Mouse (Mus musculus) common myeloid progenitor, adult 5-6 weeks (primary cell): ENCODE results near the gene Fermt3. TPM values are rescaled to one million over a fixed set of nuclear protein-coding genes. Genes with fewer than 3 reads are reported as not detected.

Experiments
- ATAC-seq: replicated peaks from 2 replicates; pipeline ENCODE4 v1.8.0; 2016; ENCODE audit warnings: low read depth, mild to moderate bottlenecking, moderate TSS enrichment, inconsistent platforms; ENCODE audit not compliant: poor library complexity, severe bottlenecking
- total RNA-seq: library from RNA; stranded (forward); fragments of 200-1000, 187-1606 nt; gene quantifications from 2 replicates; pipeline ENCODE4 v1.2.3, GENCODE M21; 2017

Fermt3 gene
- total RNA-seq, 1 experiment from 2014 or later = 234 TPM

DNA sequence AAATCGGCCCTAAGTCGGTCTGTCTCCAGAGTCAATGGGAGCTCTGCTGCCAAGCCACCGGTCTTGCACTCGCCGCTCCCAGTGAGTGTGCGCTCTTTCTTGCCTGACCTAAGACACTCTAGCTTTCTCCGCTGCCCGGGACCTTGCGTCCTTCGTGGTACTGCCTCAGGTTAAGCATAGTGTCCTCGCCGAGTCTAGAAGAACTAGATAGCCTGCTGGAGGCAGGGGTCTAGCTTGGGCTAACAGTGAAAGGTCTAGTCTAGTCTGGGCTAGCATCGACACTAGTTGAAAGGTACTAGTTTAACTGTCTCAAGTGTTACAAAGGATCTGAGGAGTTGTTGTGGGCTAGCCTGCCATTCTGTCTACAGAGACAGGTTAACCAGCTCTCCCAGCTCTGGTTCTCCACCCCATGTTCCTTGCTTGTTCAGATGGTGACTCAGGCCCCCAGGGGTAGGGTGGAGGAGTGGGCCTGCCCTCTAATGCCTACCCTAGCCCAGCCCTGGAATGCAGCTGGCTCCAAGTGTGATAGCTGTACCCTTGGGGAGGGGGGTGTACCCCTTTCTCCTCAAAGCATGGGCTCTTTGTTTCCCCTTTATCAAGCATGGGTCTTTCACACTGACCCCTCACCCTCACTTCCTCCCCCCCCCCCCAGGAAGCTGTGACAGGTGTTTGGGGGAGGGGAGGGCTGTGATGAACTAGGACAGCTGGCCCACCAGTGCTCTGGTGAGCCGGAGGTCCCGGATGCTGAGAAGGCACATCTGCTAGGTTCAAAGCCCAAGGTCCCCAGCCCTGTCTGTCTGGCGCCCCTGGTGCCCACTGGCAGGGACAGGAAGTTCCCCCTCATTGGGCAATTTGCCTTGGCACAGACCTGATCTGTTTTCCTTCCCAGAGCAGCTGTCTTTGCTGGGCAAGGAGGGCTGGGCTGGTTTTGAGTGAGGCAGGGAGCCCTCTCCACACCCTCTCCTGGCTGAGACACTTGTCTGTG is 43.4 kb downstream of the Fermt3 start, which contains the start of gene Plcb3:
Plcb3 (minus strand) TSS at position 934 of the 985 bp plus-strand sequence.
- ATAC-seq = peak; percentile 16

DNA sequence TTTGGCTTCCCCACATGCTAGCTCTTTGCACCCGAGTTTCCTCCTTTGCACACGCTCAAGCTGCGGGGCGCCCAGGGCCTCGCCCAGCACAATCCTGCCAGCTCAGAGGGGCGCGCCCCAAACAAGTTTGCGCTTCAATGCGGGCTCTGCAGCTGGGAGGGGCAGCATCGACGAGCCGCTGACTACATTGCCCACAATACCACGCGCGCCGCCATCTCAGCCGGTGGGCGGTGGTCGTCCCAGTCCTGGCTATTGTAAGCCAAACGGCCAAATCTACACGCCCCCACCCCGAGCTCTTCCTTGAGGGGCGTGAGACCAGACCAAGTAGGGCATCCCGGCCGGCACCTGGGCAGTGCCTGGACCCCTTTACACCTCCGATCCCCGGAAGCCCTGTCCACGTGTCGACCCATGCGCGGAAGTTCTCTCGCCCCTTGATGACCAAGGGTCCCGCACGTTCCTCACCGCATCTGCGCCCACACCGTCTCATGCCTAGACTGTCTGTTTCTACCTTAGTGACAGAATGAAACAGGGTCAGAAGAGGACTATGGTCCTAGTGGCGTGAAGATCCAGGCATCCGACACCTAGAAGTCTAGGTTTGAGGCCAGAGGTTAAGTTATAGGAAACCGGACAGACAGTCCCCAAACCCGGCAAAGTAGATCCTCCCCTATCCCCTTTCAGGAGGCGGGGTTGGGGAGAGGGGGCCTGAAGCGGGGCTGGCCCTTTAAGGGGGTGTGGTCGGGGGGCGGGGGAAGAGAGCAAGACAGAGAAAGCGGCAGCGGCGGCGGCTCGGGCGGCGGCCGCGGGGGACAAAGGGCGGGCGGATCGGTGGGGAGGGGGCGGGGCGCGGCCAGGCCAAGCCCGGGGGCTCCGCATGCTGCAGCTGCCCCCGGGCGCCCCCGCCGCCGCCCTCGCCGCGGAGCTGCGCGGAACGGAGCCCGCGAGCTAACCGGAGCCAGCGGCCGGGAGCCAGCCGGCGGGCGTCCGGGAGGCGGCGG is 44.8 kb downstream of the Fermt3 start, which contains the start of gene Ppp1r14b:
Ppp1r14b (plus strand) TSS at position 758 of the 995 bp plus-strand sequence.
- peak; percentile 69 for ATAC-seq

DNA sequence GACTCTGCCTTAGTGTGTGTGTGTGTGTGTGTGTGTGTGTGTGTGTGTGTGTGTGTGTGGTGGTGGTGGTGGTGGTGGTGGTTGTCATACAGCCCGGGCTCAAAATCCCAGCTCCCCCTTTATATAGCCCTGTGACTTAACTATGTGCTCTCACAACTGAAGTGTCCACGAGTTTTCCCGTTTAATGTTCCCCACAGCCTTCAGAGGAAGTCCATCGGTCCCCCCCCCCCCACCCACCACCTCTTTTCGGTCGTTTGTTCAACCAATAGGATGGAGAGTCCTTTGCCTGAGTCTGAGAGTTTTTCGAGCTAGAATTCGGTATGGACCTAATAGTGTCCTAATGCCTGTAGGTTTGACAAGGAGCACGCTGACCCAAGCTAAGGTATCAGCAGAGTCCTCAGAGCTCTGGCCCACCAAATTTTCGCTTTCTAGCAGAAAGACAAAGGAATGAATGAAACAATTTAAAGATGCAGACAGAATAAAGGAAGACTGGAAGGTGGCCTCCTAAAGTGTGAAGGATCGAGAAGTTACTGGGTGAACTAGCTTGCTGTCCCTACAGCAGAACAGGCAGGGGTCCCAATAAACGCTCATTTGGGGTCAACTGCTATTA is 45.6 kb downstream of the Fermt3 start:
- no peak for ATAC-seq

DNA sequence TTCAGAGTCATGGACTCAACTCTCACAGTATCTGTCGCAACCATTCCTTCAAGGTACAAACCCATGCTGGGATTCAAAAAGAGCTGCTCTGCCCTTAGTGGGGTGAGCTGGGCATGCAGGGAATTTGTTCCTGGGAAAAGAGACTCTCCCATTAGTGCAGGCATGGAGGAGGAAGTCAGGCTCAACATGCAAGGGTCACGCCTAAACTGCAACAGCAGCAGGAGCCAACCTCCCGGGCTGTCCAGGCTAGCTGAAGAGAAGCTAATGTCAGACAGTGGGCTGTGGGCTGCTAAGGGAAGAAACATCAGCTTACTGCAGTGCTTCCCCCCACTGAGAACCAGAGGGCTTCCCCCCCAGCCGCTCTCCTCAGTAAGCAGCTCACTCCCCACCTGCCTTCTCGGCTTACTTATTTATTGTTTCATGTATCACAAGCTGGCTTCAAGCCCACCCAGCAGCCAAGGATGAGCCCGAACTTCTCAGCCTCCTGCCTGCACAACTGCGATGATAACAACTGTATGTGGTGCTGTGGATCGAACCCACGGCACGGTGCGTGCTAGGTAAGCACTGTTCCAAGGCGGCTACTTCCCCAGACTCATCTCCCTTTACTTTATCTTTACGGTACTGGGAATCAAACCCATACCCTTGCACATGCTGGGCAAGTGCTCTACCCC is 46.9 kb downstream of the Fermt3 start:
- ATAC-seq = no peak

DNA sequence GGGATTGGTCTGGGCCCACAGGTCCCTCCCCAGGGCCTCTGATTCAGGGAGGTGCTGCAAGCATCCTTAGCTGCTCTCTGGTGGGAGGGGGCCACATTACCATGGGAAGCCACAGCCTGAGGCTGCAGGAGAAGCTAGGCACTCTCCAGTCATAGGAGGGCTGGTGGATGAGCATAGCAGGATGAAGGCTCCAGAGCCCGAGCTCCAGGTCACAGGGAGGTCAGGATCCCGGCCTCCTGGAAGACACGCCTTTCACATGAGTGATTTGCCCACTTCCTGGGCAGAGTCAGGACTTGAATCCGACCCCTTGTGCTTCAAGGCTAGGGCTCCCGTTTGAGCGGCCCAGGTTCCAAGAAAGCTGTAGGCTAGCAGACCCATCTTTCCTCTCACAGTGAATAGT is 47.6 kb downstream of the Fermt3 start:
- no peak for ATAC-seq

DNA sequence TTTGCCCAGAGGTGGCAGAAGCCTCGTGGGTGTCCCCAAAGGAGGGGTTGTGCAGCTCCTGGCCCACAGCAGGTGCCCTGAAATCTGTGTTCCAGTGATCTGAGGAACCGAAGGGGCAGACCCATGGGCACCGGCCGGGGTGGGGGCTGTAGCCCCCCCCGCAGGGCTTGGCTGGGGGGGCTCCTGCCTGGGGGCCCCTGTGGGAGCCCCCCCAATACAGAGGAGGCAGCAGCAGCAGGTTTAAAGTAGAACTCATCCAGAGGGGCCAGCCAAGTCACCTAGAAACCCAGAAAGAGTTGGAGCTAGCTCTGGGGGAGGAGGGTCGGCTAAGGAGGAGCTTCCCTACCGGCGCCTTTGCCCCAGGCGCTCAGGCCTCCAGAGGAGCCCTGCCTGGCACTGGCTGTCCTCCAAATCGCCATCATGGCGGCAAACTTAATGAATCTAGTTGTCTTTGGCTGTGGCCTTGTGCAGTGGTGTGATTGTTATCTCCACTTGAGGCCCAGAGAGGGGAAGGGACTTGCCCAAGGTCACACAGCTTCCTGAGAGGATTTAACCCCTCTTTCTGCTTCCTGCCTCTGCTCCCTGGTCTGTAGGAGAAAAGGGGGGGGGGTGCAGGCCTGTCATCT is 48.7 kb downstream of the Fermt3 start:
- no peak for ATAC-seq

DNA sequence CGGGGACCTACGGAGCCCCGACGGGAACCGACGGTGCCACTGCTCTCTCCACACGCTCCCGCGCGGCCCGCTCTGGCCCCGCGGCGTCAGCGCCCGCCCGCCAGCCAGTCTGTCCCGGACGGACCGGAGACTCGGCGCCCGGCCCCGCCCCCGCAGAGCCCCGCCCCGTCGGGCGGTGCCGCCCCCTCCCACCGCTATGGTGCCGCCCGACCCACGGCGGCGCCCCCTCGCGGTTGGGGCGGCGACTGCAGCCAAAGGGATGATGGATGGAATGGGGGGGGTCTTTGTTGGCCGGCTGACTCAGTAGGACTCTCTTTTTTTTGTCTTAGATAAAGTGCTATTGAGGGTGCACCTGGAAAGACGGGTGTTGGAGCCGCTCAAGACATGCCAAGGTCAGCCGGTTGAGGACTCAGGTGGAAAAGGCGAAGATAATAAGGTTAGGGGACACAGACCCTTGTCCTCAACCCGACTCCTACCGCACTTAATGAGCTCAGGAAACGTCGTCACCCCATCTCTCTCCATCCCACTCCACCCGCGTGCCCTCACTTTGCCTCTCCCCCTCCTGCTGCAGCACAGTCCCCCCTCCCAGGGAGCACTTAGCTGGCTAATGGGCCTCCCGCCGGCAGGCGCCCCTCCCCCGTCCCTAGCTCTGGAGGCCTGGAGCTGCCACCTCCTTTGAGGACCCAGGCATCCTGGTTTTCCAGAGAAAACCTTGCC is 49.4 kb downstream of the Fermt3 start:
- peak; percentile 40; the same call in 1 of the 2 replicates for ATAC-seq

DNA sequence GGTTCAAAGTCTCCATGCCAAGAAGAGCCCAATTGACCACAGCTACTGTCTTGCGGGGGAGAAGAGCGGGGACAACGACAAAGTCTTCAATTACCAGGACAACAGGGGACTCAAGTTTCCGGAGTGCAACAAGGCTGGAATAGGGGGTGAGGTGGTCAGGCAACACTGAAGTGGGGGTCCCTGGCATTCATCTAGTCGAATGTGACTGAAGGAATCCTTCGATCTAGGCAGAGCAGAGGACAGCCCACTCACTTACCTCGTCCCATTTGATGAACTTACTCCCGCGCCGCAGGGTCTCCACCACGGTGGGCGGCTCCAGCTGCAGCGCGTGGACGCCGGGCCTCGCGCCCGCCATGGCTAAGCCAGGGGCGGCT is 50.0 kb downstream of the Fermt3 start:
- no peak for ATAC-seq

DNA sequence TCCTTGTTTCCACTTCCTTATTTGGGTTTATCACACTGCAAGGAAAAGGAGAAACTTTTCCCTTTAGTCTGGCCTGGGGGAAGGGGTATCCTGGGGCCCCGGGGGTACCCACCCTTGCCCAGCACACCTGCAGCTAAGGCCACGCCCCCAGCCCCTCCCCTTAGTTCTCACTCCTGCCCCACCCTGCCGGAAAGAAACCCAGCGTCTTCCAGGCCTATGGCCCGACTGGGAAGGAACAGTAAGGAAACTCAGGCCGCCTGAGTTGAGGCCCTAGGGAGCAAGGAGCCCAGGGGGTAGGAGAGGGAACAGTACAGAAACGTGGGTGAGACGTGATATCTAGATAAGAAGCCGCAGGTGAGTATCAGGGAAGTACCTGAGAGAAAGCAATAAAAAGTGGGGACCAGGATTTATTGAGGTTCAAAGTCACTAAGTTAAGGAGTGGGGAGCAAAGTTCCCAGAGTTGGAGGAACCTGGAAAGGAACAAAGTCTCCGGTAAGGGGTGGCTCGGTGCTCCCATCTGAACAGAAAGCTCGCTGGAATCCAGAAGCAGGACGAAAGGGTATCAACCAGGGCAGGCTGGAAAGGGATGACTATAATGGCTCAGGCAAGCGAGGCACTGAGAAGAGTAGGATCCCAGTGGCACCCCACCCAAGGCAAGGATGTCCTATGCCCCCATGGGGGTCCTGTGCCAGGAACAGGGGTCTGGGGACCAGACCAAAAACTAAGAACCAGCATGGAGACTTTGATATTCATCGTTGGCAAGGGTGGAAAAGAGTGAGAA is 50.6 kb downstream of the Fermt3 start:
- ATAC-seq = no peak

DNA sequence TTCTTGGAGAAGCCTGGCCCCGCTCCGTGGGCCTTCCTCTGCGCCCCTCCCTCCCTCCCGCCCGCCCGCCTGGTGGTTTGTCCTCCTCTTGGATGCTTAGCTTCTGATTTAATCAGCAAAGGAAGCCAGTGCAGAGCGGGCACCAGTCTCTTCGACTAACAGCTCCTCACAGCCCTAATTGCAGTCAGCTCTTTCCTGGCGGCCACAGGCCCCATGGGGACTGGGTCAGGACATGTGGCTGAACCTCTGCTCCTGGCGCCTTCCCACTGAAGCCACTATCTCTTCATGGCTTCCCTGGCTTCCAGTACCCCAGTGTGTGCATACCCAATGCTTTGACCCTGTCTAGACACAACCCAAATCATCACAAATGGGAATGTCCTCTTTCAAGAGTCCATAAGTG is 62.8 kb downstream of the Fermt3 start:
- no peak for ATAC-seq

DNA sequence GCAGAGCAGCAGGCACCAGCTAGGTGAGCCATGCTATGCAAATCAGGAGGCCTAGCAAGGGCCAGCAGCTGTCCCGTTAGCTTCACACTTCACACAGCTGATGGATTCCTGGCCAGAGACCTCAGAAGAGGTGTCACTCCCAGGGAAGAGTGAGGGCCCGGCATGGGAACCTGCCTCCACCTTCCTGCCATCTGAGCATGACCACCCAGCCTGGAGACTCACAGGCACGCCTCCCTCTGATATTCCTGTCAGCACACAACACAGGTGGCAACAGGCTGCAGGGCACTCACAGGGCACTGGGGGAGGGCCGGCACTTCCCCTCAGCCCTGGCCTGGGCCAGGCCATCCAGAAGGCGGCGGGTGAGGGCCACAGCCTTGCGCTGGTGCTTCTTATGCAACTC is 63.8 kb downstream of the Fermt3 start:
- no peak for ATAC-seq

DNA sequence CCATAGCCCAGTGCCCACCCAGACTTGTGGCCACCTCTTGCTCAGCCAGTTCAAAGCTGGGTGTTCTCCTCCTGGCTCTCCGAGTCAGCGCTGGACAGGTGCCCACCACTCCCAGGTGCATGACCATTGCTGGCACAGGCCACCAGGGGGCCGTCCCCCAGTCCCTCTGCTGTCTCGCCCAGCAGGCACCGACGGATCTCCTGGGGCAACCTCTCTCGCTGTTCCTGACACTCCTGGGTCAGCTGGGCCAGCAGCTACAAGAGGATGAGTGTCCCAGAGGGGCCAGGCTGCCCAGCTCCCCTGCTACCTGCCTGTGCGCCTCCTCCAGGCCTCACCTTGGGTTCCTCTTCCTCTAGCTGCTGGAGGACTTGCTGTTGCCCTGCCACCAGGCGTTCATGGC is 65.2 kb downstream of the Fermt3 start:
- no peak for ATAC-seq

DNA sequence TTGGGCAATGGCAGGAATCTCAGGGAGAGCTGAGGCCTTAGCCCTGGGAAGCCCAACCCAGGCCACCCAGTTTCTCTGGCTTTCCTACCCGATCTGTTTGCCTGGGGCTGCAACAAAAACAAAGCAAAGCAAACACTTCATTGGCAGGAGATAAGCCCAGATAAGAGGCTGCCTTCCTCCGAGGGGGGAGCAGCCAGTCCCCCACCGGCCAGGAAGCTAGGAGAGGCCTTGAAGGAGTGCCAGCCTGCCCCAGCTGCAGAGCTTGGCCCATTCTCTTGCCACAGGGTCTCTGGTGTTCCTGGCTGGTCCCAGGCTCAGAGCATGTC is 66.6 kb downstream of the Fermt3 start:
- no peak for ATAC-seq

DNA sequence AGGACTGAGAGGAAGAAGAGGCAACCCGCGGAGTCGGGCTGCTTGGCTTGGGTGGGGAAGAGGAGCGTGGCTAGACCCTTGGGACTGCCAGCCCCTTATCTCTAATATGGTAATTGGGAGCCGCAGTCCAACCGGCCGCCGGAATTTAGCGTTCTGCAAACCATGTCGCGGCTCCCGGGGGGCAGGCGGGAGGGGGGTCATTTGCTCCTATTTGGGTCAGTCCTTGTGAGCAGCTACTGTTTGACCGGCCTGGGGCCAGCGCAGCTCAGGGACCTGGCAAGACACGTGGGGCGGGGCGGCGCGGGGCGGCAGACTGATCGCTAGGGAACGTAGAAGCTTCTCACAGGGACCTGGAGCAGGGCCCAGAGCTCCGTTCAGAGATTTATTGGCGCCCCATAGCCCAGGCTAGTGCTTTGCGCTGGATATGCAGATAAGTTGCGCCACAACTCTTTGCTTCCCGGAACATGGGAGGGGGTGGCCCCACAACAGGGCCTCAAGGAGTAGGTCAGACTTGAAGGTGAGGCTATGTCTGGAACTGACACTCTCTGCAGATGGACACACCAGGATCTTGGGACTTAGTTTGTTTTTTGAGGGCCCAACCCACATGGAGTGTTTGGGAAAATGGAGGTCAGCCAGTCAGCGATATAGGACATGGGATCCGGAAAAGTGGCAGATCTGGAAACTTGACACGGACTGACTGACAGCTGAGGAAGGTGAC is 67.1 kb downstream of the Fermt3 start:
- peak; percentile 24 for ATAC-seq

DNA sequence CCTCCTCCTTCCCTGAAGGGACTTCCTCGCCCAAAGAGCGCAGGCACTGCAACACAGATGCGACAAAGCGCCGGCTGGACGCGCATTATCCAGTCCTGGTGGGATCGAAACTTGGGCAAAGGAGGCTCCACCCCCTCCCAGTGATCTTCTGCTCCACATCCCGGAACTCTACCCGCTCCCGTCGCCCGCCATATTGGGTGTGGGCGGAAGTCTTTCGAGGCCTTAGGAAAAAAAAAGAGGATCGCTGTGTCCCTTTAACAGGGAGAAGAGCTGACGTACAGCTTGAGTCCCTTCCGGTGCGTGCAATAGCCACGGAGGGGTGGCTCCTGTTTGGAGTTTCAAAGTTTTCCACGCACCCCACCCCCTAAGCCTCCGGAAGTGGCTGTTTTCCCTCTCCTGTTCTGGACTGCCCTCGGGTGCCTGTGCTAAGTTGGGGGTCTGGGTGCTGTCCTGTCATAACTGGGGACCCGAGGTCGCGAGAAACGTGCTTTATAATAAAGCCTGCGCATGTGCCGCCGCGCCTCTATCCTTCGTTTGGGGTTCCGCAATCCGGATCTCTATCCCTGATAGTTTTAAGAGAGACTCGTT is 67.8 kb downstream of the Fermt3 start:
- ATAC-seq = peak; percentile 81

DNA sequence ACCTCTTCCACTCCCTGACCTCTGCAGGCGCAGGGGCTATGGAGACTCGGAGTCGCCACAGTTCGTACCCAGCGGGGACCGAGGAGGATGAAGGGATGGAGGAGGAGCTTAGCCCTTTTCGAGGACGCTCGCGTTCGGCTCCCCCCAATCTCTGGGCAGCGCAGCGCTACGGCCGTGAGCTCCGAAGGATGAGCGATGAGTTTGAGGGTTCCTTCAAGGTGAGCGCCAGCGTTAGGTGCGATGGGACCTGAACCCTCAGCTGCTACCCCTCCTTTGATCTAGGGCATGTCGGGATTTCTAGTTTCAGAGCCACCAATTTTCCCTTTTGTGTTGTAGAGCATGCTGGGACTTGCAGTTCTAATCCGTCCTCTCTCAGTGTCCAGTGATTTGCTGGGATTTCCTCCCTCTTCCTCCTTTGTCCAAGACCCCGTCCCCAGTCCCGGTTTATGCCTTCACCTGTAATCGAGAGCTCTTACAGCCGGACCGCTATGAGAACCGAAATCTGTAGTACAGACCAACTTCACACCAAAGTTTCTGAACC is 68.6 kb downstream of the Fermt3 start:
- 0 out of 2 replicates have a peak, but pooled peaks have one; percentile 14 for ATAC-seq

DNA sequence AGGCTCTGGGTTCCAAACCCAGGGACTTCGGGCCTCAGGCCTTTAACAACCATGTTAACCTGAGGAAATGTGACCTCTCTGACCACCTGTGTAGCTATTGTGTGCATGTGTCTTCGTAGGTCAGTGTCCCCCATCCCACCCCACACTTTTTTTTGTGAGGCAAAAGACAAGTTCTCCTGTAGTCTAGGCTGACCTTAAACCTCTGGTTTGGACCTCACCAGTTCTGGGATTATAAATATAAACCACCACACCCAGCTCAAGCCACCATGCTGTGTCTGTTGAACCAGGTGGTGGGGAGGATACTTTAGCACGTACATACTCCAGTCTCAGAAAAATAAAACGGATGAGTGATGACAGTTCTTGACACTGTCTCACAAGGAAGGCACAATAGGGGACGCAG is 69.3 kb downstream of the Fermt3 start:
- ATAC-seq = no peak
